Mouse (Mus musculus) thymus, adult 2 months (tissue): ENCODE data around the gene Ptprq. TPM values are rescaled to one million over a fixed set of nuclear protein-coding genes. Genes with fewer than 3 reads are reported as not detected.

Experiments
- DNase-seq: peaks from one replicate; pipeline ENCODE4 v3.0.0; 2021
- H3K27ac ChIP-seq: fragments of 200-500 bp; 2 replicates; pipeline ENCODE4 v1.5.1; 2012; ENCODE audit warnings: low read length, control low read depth; ENCODE audit not compliant: control insufficient read depth, insufficient read depth
- H3K27me3 ChIP-seq: fragments of 200-500 bp; 2 replicates; pipeline ENCODE4 v1.6.1; 2012; ENCODE audit warnings: mild to moderate bottlenecking, low read length, moderate library complexity, mixed read lengths; ENCODE audit not compliant: control insufficient read depth, insufficient read depth
- H3K36me3 ChIP-seq: fragments of 200-500 bp; 2 replicates; pipeline ENCODE4 v1.6.1; 2012; ENCODE audit warnings: mild to moderate bottlenecking, low read length, moderate library complexity; ENCODE audit not compliant: control insufficient read depth, insufficient read depth
- H3K4me1 ChIP-seq: fragments of 200-500 bp; replicated peaks from 2 replicates; pipeline ENCODE4 v1.6.1; 2012; ENCODE audit warnings: low read length; ENCODE audit not compliant: control insufficient read depth, insufficient read depth
- H3K4me3 ChIP-seq: fragments of 200-500 bp; 2 replicates; pipeline ENCODE4 v1.5.1; 2012; ENCODE audit warnings: mild to moderate bottlenecking, low read length, control low read depth, moderate library complexity; ENCODE audit not compliant: control insufficient read depth, insufficient read depth
- CTCF ChIP-seq: fragments of 200-500 bp; IDR thresholded peaks from 2 replicates; pipeline ENCODE4 v1.5.1; 2012; ENCODE audit warnings: mild to moderate bottlenecking, control low read depth, low read length, moderate library complexity, borderline replicate concordance; ENCODE audit not compliant: control insufficient read depth, poor library complexity, insufficient read depth; ENCODE audit errors: extremely low read depth
- POLR2A ChIP-seq: fragments of 200-500 bp; IDR thresholded peaks from 2 replicates; pipeline ENCODE4 v1.6.1; 2012; ENCODE audit warnings: mild to moderate bottlenecking, low read length, control low read depth, moderate library complexity; ENCODE audit not compliant: control insufficient read depth, poor library complexity, insufficient read depth; ENCODE audit errors: extremely low read depth
- WGBS: fragments of 180-500 bp; shearing (Covaris S2); methylation state at CpG from one replicate; pipeline ENCODE4 v1.1.7; 2018; 5-methylcytosine and 5-hydroxymethylcytosine counted together
- polyA plus RNA-seq: library from polyadenylated mRNA; depleted of rRNA; stranded (reverse); fragments of >200 nt; gene quantifications from 2 replicates; pipeline ENCODE4 v1.2.3, GENCODE M21; 2012

Gene Ptprq
- polyA plus RNA-seq, 1 experiment: 1.2 TPM

GRCm38 (mm10) chr10:107519216-107519615 lies 200.6 kb downstream of the Ptprq start:
- H3K27me3 ChIP-seq: no peaks in the 10 kb centered on the region
- no peak for TF ChIP-seq POLR2A
- no peak for TF ChIP-seq CTCF
- no peaks in the 10 kb centered on the region for H3K4me1 ChIP-seq
- no peak overlapping the region for H3K4me3 ChIP-seq
- no peak for DNase-seq
- no peak overlapping the region for H3K27ac ChIP-seq
- WGBS: 80% methylated on average over 5 of the region's 5 CpGs
- no peaks in the 10 kb centered on the region for H3K36me3 ChIP-seq

- no peak for DNase-seq
- no peak for TF ChIP-seq POLR2A
- TF ChIP-seq CTCF: no peak
- Histone ChIP-seq H3K4me1 (no peaks in the 10 kb centered on the region), H3K27me3 (no peaks in the 10 kb centered on the region), H3K27ac (no peak overlapping the region), H3K36me3 (no peaks in the 10 kb centered on the region), H3K4me3 (no peak overlapping the region)
- 88% methylated on average over 7 of the region's 7 CpGs for WGBS
Measured at GRCm38 (mm10) chr10:107516641-107517040, 203.2 kb downstream of the Ptprq start.

- H3K4me3 ChIP-seq: no peak overlapping the region
- no peak for DNase-seq
- TF ChIP-seq CTCF (no peak), POLR2A (no peak)
- H3K36me3 ChIP-seq: no peaks in the 10 kb centered on the region
- 92% methylated on average over 7 of the region's 7 CpGs for WGBS
- no peaks in the 10 kb centered on the region for H3K27me3 ChIP-seq
- H3K27ac ChIP-seq: no peak overlapping the region
- H3K4me1 ChIP-seq: no peaks in the 10 kb centered on the region
Measured at GRCm38 (mm10) chr10:107514735-107515134, 205.1 kb downstream of the Ptprq start.

- Histone ChIP-seq H3K27me3 (no peaks in the 10 kb centered on the region), H3K4me1 (no peaks in the 10 kb centered on the region), H3K4me3 (no peak overlapping the region), H3K36me3 (no peaks in the 10 kb centered on the region), H3K27ac (no peak overlapping the region)
- TF ChIP-seq POLR2A (no peak), CTCF (no peak)
- no peak for DNase-seq
- 90% methylated on average over 2 of the region's 2 CpGs for WGBS
Measured at GRCm38 (mm10) chr10:107506397-107506796, 213.5 kb downstream of the Ptprq start.

GRCm38 (mm10) chr10:107503430-107503829 lies 216.4 kb downstream of the Ptprq start:
- Histone ChIP-seq H3K27ac (no peak overlapping the region), H3K4me3 (no peak overlapping the region), H3K4me1 (no peaks in the 10 kb centered on the region), H3K36me3 (no peaks in the 10 kb centered on the region), H3K27me3 (no peaks in the 10 kb centered on the region)
- DNase-seq: no peak
- WGBS: 83% methylated on average over 4 of the region's 4 CpGs
- TF ChIP-seq CTCF (no peak), POLR2A (no peak)

GRCm38 (mm10) chr10:107502193-107502592 lies 217.7 kb downstream of the Ptprq start:
- DNase-seq: no peak
- 96% methylated on average over 7 of the region's 7 CpGs for WGBS
- Histone ChIP-seq H3K4me3 (no peak overlapping the region), H3K4me1 (no peaks in the 10 kb centered on the region), H3K27me3 (no peaks in the 10 kb centered on the region), H3K27ac (no peak overlapping the region), H3K36me3 (no peaks in the 10 kb centered on the region)
- no peak for TF ChIP-seq CTCF
- TF ChIP-seq POLR2A: no peak

- Histone ChIP-seq H3K27me3 (no peaks in the 10 kb centered on the region), H3K36me3 (no peaks in the 10 kb centered on the region), H3K4me1 (no peaks in the 10 kb centered on the region), H3K4me3 (no peak overlapping the region), H3K27ac (no peak overlapping the region)
- no peak for TF ChIP-seq CTCF
- no peak for TF ChIP-seq POLR2A
- WGBS: 89% methylated on average over 7 of the region's 7 CpGs
- DNase-seq: no peak
Measured at GRCm38 (mm10) chr10:107499656-107500055, 220.2 kb downstream of the Ptprq start.
